Mouse (Mus musculus) lung, adult 18-20 months (tissue): ENCODE results near the gene Zfp760.
A peak's percentile ranks its signal among the peaks of the same experiment; 100 is the strongest.
"Not testable (repeated sequence)": the region's sequence is repeated elsewhere in the genome, so short reads cannot be mapped to it uniquely, and the experiment has no call there.

Source experiments
- DNase-seq, 2 experiments: peaks; one replicate each; pipeline ENCODE4 v3.0.0; 2022; ENCODE audit warnings: mixed read lengths in 2 of 2

The Zfp760 gene

DNA sequence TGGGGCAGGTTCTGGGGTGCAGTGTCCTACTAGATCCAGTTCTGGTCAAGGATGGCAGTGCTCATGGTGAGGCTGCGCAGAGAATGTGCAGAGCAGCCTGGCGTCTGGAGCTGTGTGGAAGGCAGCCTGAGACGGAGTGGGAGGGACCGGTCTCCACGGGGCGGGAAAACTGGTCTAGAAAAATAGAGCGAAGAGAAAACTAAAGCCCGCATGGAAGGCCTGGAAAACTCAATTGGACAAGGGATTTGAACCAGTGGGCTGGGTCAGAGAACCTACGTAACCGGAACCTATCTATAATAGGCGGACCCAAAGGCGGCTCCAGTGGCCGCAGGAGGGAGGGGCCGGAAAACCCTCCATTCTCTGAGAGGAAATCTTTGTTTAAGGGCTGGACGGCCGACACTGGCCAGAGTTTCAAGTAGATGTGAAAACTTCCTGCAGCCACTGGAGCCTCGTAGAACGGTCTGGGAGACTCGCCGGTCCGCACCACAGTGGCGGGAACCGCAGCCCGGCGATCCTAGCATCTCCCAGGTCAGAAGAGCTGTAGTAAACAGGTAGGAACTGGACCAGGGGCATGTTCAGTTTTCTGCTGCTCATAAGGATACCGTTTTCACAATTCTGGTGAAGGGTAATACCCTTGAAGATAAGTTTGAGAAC lies at the start of gene Zfp760:
TSS of gene Zfp760 (plus strand) at position 399 of the 654 bp plus-strand sequence.
- DNase-seq = peak; percentile 93 to 95

DNA sequence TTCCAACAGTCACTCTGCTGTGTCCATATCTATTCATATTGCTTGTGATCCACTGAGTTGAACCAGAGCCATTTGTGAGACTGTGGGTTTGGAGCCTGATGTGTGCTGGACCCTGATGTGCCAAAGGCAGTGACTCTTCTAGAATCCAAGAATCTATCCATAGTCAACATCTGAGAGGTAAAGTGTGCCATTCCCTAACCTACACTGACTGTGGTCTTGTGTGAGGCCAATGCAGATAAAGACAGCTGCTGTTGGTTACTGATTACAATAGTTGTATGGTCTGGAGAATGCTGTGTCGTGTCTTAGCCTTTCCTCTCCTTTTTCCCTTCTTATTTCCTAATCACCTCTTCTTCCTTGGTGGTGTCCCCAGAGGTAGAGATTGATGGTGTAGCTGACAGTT lies 28.7 kb upstream of the Zfp760 start:
- DNase-seq = not testable (repeated sequence)

DNA sequence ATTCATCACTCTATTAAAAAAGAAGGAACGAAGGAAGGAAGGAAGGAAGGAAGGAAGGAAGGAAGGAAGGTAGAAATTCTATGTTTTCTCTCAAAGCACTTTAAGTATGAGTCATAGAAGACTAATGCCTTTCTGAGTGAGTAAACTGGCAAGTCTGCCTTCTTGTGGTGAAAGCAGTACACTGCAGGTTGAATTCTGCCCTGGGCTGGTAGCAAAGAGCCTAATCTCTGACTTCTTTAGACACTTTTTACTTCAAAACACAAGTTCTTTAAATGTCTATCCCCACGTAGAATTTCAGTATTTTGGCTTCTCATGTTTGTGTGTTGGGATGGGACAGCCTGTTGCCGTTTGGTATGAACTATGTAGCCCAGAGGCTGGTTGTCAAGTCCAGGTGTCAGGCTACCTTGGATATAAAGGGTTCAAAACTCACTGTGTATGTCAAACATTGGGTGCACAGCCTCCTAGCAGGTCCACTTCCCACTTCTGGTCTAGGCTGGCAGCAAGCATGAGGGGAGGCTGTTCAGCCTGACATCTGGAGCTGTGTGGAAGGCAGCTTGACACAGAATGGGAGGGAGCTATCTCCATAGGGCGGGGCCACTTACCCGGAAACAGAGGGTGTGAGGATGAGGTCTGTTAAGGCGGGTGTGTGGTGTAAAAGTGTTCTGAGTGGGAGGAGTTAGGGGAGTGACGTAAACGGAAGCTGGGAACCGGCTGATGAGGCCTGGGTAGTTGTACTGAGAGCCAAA lies 28.1 kb upstream of the Zfp760 start:
- peak; percentile 92 to 95 for DNase-seq

DNA sequence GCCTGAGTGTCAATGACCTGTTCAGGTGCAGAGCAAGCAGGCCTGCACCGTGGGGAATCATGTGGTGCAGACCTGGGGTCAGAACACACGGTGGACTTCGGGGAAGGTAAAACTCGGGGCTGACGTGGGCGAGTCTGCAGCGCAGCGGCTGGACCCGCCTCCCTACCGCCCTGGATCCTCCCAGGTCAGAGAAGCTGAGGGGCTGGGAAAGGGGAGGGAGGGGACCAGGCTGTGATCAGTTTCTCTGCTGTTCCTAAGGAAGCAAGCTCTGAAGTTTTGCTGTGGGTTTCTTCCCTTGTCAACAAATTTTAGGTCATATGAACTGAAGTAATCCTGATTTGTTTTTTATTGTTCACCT lies 27.5 kb upstream of the Zfp760 start:
- not testable (repeated sequence) for DNase-seq

DNA sequence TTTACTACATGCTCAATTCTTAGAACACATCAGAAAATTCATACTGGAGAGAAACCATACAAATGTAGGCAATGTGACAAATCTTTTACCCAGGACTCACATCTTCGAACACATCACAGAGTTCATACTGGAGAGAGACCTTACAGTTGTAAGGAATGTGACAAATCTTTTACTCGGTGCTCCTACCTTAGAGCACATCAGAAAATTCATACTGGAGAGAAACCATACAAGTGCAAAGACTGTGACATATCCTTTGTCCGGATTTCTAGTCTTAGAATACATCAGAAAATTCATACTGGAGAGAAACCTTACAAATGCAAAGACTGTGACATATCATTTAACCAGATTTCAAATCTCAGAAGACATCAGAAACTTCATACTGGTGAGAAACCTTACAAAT lies 16.0 kb upstream of the Zfp760 start, which contains the start of gene Gm10226:
TSS of gene Gm10226 (plus strand) at position 301 of the 400 bp plus-strand sequence.
- no peak for DNase-seq

DNA sequence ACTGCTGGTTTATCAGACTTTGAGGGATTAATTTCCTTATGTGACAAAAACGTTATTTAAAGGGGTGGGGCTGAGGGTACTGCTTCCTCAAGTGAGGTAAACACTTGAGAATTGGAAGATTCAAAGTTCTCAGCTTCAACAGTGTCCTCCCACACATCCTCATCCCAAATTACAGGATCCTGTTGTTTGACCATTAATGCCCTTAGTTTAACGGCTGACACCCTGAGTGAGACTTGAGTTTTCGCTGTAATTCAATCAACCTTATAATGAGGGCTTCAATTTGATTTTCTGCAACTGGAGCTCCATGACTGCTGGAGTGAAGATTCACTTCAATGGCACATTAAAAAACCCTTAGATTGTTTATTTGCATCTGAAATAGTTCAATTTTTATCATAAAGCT lies 14.2 kb upstream of the Zfp760 start:
- DNase-seq = no peak

DNA sequence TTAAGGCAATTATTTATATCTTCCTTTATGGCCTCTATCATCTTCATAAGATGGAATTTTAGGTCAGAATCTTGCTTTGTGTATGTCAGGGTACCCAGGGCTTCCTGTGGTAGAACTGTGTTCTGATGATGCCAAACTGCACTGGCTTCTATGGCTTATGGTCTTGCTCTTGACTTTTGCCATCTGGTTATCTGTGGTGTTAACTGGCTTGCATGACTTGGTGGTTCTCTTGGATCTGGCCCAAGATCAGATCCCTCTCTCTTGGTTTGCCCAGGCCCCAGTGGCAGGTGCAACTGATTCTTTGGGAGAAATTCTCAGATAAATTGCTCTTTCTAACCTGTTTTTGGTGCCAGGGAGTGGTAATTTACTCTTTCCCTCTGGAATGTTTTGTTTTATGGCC lies 11.5 kb upstream of the Zfp760 start:
- no peak for DNase-seq

DNA sequence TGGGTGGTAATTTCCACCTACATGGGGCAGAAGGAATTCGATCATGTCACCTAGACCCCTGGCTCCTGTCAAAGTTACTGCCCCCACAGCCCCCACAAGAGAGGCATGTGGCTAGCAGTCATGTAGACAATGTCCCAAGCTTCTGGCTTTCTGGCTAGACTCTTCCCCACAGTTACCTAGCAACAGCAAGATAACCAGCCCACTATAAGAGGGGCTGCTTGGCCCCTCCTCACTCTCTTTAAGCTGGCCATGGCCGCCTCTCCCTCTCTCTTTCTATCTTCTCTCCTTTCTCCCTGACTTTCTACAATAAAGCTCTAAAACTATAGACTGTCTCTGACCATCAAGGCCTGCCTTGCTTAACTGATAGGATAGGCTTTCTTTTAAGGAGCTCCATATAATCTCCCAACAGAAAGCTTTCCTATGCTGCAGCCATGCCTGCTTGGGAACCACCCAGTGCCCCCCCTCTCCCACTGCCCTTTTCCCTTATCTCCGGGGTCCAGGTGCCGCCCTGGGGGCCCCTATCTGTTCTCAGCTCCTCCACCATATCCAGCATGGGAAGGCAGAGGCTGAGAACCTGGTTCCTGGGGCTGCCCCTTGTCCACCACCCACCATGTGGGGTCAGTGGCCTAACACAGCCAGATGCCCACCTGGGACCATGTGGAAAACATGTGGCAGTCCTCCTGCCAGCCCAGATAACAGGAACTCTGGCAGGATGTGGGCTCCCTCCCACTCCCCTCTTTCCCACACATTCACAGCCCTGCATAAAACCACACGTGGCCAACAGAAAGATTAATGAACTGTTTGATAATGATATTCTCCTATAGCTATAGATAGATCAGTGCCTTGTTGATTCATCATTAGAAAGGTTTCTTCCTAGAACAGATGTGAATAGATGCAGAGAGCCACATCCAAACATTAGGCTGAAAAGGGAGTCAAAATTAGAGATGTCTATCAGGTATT lies 5.0 kb upstream of the Zfp760 start:
- DNase-seq = no peak

DNA sequence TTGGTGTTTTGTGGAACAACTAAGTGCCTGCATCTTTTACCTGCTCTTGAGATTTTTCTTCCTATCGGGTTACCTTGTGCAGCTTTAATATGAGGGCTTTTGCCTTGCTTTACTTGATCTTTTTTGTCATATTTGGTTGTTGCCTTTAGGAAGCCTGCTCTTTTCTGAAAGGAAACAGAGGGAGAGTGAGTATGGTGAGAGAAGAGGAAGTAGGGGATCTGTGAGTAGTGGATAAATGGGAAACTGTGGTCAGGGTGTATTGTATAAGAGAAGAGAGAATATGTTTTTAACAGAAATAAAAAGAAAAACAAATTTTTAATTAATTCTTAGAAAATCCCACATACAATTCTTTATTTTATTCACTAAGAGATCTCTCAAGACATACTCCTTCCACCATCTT lies 4.1 kb upstream of the Zfp760 start:
- no peak for DNase-seq

DNA sequence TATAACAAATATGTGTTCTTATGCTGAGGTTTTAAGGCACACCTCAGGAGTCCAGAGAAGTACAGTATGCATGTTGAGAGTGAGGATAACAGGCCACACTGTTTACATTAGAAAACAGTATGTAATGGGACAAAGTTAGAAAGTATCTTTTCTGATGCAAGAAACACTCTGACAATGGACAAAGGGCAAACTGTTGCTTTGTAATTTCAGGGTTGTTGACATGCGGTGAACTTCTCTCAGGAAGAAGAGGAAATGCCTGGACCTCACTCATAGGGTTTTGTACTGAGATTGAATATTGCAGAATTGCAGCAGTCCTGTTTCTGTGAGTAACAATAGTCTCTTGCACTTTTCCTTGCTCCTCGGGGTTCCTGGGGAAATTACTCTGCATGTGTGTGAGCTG lies 860 bp downstream of the Zfp760 start:
- no peak for DNase-seq

DNA sequence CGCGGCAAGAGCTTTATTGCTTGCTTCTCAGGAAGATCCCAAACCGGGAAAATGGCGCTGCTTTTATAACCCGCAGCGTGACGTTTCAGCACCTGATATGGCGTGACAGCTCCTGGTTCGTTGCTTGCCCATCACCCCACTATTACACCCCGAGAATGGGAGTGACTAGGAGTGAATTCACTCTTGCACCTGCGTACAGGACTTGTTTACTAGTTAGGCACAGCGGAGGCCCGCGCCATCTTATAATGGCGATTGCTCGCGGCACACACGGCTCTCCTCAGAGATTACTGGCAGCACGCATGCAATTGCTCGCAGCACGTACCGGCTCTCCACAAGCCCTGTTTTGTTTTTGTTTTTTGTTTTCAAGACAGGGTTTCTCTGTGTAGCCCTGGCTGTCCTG lies 23.0 kb downstream of the Zfp760 start, which contains the start of gene Zfp229:
TSS of gene Zfp229 (plus strand) at position 301 of the 400 bp plus-strand sequence.
- DNase-seq = not testable (repeated sequence)

DNA sequence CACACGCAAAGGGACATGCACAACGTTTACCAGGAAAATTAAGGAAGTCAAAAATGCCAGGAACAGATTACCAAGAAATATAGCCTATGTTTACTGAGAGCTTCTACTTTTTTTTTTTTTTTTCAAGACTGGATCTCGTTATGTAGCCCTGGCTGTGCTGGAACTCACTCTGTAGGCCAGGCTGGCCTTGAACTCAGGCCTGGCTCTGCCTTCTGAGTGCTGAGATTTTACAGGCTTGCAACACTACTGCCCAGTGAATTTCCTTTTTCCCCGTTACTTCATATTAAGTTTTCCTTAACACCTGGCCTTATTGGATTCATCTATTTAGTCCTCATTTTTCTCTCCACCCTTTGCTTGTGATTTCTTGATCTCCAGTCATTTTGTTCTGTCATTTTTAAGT lies 25.5 kb downstream of the Zfp760 start:
- no peak for DNase-seq

DNA sequence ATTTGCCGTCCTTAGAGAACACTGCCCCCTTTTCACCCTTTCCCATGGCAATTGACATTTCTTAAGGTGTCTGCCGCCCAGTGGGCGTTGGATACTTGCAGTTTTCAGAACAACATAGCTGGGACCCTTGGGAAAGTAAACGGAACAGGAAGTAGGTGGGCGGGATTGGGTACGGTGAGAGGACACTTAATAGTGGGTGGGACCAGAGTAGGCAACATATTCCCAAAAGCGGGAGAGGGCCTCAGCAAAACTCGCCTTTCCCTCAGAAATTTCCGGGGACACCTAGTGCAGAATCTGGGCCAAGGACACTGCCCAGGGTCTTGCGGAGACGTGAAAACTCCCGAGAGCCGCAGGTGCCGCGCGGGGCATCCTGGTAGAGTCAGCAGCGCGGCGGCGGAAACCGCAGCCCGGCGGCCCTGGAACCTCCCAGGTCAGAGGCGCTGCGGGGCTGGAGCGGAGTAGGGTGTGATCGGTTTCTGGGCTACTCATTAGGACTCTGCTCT lies 26.0 kb downstream of the Zfp760 start:
- peak; percentile 80 to 84 for DNase-seq

DNA sequence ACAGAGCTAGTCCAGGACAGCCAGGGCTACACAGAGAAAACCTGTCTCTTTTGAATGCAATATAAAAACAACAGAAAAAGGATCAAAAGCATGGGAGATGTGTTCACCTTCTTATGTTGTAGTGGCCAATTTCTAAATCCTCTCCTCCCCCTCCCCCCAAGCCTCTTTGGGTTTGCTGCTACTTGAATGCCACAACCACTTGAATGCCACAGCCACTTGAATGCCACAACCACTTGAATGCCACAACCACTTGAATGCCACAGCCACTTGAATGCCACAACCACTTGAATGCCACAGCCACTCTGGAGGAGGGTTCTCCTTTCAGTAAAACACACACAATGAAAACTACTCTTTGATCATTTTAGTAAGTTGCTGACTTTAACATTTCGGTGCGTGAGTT lies 45.2 kb downstream of the Zfp760 start:
- peak; percentile 66 to 70 for DNase-seq

DNA sequence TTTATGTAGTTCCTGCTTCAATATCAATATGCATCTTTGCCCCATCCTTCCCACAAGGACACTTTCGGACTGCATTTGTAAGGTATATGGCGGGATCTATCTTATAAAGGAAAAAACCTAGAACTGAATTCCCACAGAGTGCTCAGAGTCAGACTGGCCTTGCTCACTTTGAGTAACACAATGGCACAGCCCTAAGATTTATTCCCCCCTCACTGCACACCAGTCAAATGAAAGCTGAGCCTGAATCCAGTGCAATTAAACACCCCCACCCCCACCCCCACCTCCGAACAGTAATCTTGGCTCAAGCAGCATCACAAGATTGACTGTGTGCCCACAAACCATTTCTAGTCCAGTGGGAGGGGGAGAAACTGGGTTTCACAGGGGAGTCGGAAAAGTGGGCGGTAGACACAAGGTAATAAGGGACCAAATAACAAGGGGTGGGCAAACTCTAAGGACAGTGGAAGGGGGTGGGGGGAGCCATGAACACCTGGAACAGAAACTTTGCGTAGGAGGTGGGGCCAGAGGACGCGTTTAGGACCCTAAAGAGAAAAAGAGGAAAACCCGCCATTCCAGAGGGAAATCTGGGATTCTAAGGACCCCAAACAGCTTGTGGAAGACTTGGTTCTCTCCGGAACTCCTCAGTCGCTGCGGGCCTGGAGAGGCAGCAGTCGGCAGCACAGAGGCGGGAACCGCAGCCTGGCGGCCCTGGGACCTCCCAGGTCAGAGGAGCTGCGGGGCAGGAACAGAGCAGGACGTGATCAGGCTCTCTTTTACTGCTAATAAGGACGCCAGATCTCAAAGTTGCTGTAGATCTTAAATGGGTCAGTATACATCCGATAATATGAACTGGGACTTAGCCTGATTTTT lies 46.0 kb downstream of the Zfp760 start:
- no peak for DNase-seq

DNA sequence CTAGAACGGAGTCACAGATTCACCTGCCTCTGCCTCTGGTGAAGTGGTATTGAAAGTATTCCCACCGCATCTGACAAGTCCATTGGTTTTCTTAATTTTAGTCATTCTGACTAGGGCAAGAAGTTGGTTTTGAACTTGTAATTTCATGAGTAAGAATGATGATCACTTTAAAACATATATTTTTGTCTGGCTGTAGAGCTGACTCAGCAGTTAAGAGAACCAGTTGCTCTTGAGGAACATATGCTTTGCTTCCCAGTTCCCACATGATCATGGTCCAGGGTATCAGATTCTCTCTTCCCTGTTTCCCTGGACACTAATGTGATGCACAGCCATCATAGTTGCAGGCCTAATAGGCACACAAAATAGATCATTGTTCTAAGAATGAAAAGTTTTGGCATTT lies 62.8 kb downstream of the Zfp760 start:
- DNase-seq = no peak
